Mouse (Mus musculus): ENCODE data around the gene Ccnl1. TPM values are rescaled to one million over a fixed set of nuclear protein-coding genes. Genes with fewer than 3 reads are reported as not detected.

The Ccnl1 gene
- 100 to 1,000 TPM in 1 of 2 experiments, 10 to 100 TPM in 1; 89.0 to 102 TPM for total RNA-seq (2021)
- long read RNA-seq, experiment 1, transcript Ccnl1-201 (11 exons, 2,169 nt), result major isoform, 17 of 36 reads
- long read RNA-seq, experiment 1, partial matches to known transcripts, result 2 of 36 reads
- long read RNA-seq, experiment 1, other reads (novel, unspliced or antisense), result 12 of 36 reads
- long read RNA-seq, experiment 2, transcript Ccnl1-201 (11 exons, 2,169 nt), result major isoform, 8 of 29 reads
- long read RNA-seq, experiment 2, transcript Ccnl1-205 (12 exons, 1,981 nt), result major isoform, 8 of 29 reads
- long read RNA-seq, experiment 2, partial matches to known transcripts, result 8 of 29 reads
- long read RNA-seq, experiment 2, other reads (novel, unspliced or antisense), result 4 of 29 reads

- DNase-seq (ENCODE audit: low spot score in 2 of 2), result peak; percentile 98
Measured at GRCm38 (mm10) chr3:65958102-65958839, at the start of gene Ccnl1. Ccnl1 (minus strand) TSS chr3:65958249.

GRCm38 (mm10) chr3:66004989-66005388 lies 46.9 kb upstream of the Ccnl1 start:
- DNase-seq (ENCODE audit: low spot score in 2 of 2), result no peak

- DNase-seq (ENCODE audit: low spot score in 2 of 2), result no peak
Measured at GRCm38 (mm10) chr3:66004220-66004951, 46.3 kb upstream of the Ccnl1 start.

- DNase-seq (ENCODE audit: low spot score in 2 of 2), result no peak
Measured at GRCm38 (mm10) chr3:66000400-66000799, 42.4 kb upstream of the Ccnl1 start.

GRCm38 (mm10) chr3:65997360-65998008 lies 39.4 kb upstream of the Ccnl1 start:
- DNase-seq (ENCODE audit: low spot score in 2 of 2), result no peak

- DNase-seq (ENCODE audit: low spot score in 2 of 2), result no peak
Measured at GRCm38 (mm10) chr3:65992395-65993340, 34.6 kb upstream of the Ccnl1 start.

GRCm38 (mm10) chr3:65990957-65991646 lies 33.1 kb upstream of the Ccnl1 start:
- DNase-seq (ENCODE audit: low spot score in 2 of 2), result peak in 1 of 2 experiments; percentile 26

- DNase-seq (ENCODE audit: low spot score in 2 of 2), result no peak
Measured at GRCm38 (mm10) chr3:65990524-65990923, 32.5 kb upstream of the Ccnl1 start.

- no peak for DNase-seq (ENCODE audit: low spot score in 2 of 2)
Measured at GRCm38 (mm10) chr3:65988711-65989495, 30.9 kb upstream of the Ccnl1 start.

- DNase-seq (ENCODE audit: low spot score in 2 of 2), result no peak
Measured at GRCm38 (mm10) chr3:65976296-65976695, 18.2 kb upstream of the Ccnl1 start.

- DNase-seq (ENCODE audit: low spot score in 2 of 2), result no peak
Measured at GRCm38 (mm10) chr3:65975317-65975716, 17.3 kb upstream of the Ccnl1 start.

- DNase-seq (ENCODE audit: low spot score in 2 of 2), result peak; percentile 99
Measured at GRCm38 (mm10) chr3:65974232-65975058, 16.4 kb upstream of the Ccnl1 start.

GRCm38 (mm10) chr3:65973501-65974231 lies 15.6 kb upstream of the Ccnl1 start:
- no peak for DNase-seq (ENCODE audit: low spot score in 2 of 2)

- DNase-seq (ENCODE audit: low spot score in 2 of 2), result no peak
Measured at GRCm38 (mm10) chr3:65969196-65969595, 11.1 kb upstream of the Ccnl1 start.

- no peak for DNase-seq (ENCODE audit: low spot score in 2 of 2)
Measured at GRCm38 (mm10) chr3:65966360-65966759, 8.3 kb upstream of the Ccnl1 start.

GRCm38 (mm10) chr3:65962270-65962930 lies 4.4 kb upstream of the Ccnl1 start:
- DNase-seq (ENCODE audit: low spot score in 2 of 2), result no peak

All from adrenal gland, adult 18-20 months (tissue).